Mouse (Mus musculus) embryonic fibroblast, embryonic 13.5 days (primary cell): ENCODE measurements at regions not wholly inside any gene's neighbourhood (a gene's known extent, or its start where the extent isn't known, plus 50 kb on each side); places are given as distances from the start of the nearest gene placed in this dataset.
"Not testable (repeated sequence)": the region's sequence is repeated elsewhere in the genome, so short reads cannot be mapped to it uniquely, and the experiment has no call there.

Source experiments
- CTCF ChIP-seq: IDR thresholded peaks from 2 replicates; pipeline ENCODE4 v1.5.1; 2011; ENCODE audit warnings: mild to moderate bottlenecking, control low read depth, low read length, moderate library complexity, borderline replicate concordance; ENCODE audit not compliant: insufficient read depth
- POLR2A ChIP-seq: IDR thresholded peaks from 2 replicates; pipeline ENCODE4 v1.6.1; 2011; ENCODE audit warnings: low read depth, mild to moderate bottlenecking, control low read depth, low read length, moderate library complexity

- not testable (repeated sequence) for TF ChIP-seq CTCF, POLR2A
Observed at GRCm38 (mm10) chr3:5989011-5989645, 238.5 kb downstream of the Gm8797 start.
